Mouse (Mus musculus) liver, embryonic 14.5 days (tissue): ENCODE data around the gene Sh3rf1.

ENCODE experiments used
- CTCF ChIP-seq: IDR thresholded peaks from 2 replicates; pipeline ENCODE4 v1.5.1; 2016; ENCODE audit warnings: antibody characterized with exemption, low read depth, control low read depth
- EP300 ChIP-seq: IDR thresholded peaks from 2 replicates; pipeline ENCODE4 v1.6.1; 2016; ENCODE audit warnings: antibody characterized with exemption, low read depth

- TF ChIP-seq CTCF = no peak
- TF ChIP-seq EP300 = no peak
Measured at GRCm38 (mm10) chr8:61436147-61436546, 212.5 kb downstream of the Sh3rf1 start.
